Mouse (Mus musculus): ENCODE measurements around the gene Hoxc12.

GRCm38 (mm10) chr15:102976631-102977422, 40.3 kb downstream of the Hoxc12 start:
- TF ChIP-seq CTCF (conservative IDR thresholded peaks at IDR 0.05; ENCODE audit: low read length) (no peak), POU5F1 (IDR thresholded peaks at IDR 0.05; ENCODE audit: borderline replicate concordance, low read length) (no peak), NANOG (IDR thresholded peaks at IDR 0.05; ENCODE audit: borderline replicate concordance, low read length) (no peak)
